ENCODE assay signal across 8 mouse cellular contexts in the genomic region with DNA sequence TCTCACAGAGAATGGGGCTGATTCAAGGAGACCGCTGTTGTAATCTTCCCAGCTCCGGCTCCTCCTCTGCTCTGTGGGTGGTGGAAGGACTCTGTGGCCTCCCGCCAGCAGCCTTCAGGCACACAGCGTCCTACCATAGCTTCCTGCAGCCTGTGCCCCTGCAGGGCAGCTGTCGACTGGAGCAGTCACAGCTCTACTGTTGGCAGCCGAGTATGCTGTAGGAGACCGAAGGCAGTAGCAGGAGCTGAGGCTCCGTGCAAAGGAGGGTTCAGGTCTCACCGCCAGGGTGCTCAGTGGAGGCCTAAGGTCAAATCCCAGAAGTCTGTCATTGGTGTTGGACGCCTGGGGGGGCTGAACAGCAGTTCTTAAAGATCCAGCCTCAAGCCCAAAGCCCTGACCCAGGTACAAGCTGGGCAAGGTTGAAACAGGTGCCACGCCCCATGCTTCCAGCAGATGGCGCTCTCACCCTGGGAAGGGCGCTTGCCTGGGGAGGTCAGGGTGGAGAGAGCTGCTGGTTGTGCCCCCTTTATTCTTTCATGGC.
DNase-seq lines count a peak whose midpoint lies in the region; ATAC-seq and TF ChIP-seq lines count a peak whose summit lies in the region.

No protein-coding gene starts in this region.

- peak overlapping the region; percentile 50; the same call in 1 of the 2 replicates for H3K27ac ChIP-seq in cortical plate, adult 2 months (ENCODE audit: insufficient read depth, low read length)
- peak overlapping the region; percentile 36 for H3K27ac ChIP-seq in intestine, embryonic 15.5 days
- peak overlapping the region; percentile 47; the same call in 1 of the 2 replicates for H3K27ac ChIP-seq in limb, embryonic 12.5 days
- peak overlapping the region; percentile 78 for H3K27ac ChIP-seq in midbrain, embryonic 13.5 days

- DNase-seq in heart, adult 11 months = peak; percentile 97
- DNase-seq in heart, postnatal 25 days (ENCODE audit: low spot score) = no peak
- peak; percentile 75 for DNase-seq in gastrocnemius, postnatal 14 days
- DNase-seq in spleen, adult 12 weeks (ENCODE audit: low spot score) = peak; percentile 75

- H3K36me3 ChIP-seq in intestine, embryonic 15.5 days = no peaks in the 10 kb centered on the region
- no peaks in the 10 kb centered on the region for H3K36me3 ChIP-seq in limb, embryonic 12.5 days
- no peaks in the 10 kb centered on the region for H3K36me3 ChIP-seq in midbrain, embryonic 13.5 days

- peaks cover 16% of the 10 kb centered on the region for H3K4me1 ChIP-seq in cortical plate, adult 2 months (ENCODE audit: control insufficient read depth, insufficient read depth, low read length)
- H3K4me1 ChIP-seq in intestine, embryonic 15.5 days (replicated peaks) = peaks cover 38% of the 10 kb centered on the region
- H3K4me1 ChIP-seq in limb, embryonic 12.5 days (replicated peaks) = peaks cover 81% of the 10 kb centered on the region
- H3K4me1 ChIP-seq in midbrain, embryonic 13.5 days (replicated peaks) = peaks cover 82% of the 10 kb centered on the region

- peak; percentile 86 for TF ChIP-seq CTCF in cortical plate, adult 2 months (IDR thresholded peaks at IDR 0.05; ENCODE audit: extremely low read depth, insufficient read depth, low read length)

- no peaks in the 10 kb centered on the region for H3K27me3 ChIP-seq in intestine, embryonic 15.5 days (replicated peaks)
- H3K27me3 ChIP-seq in limb, embryonic 12.5 days = no peaks in the 10 kb centered on the region
- peaks cover 12% of the 10 kb centered on the region for H3K27me3 ChIP-seq in midbrain, embryonic 13.5 days

- H3K9me3 ChIP-seq in intestine, embryonic 15.5 days = no peaks in the 10 kb centered on the region
- no peaks in the 10 kb centered on the region for H3K9me3 ChIP-seq in limb, embryonic 12.5 days
- H3K9me3 ChIP-seq in midbrain, embryonic 13.5 days = no peaks in the 10 kb centered on the region

- H3K4me2 ChIP-seq in intestine, embryonic 15.5 days (replicated peaks) = peak overlapping the region; percentile 31
- 0 out of 2 replicates have a peak overlapping the region, but pooled peaks have one; percentile 9 for H3K4me2 ChIP-seq in limb, embryonic 12.5 days
- peak overlapping the region; percentile 23; the same call in 1 of the 2 replicates for H3K4me2 ChIP-seq in midbrain, embryonic 13.5 days (replicated peaks)

- no peak overlapping the region for H3K9ac ChIP-seq in intestine, embryonic 15.5 days
- 0 out of 2 replicates have a peak overlapping the region, but pooled peaks have one; percentile 9 for H3K9ac ChIP-seq in limb, embryonic 12.5 days (replicated peaks)
- H3K9ac ChIP-seq in midbrain, embryonic 13.5 days (replicated peaks) = no peak overlapping the region

- ATAC-seq in intestine, embryonic 15.5 days = peak; percentile 74
- no peak for ATAC-seq in limb, embryonic 12.5 days (ENCODE audit: insufficient number of reproducible peaks, insufficient read depth, low FRiP score, low TSS enrichment, low read depth)
- ATAC-seq in midbrain, embryonic 13.5 days = peak; percentile 55

- H3K4me3 ChIP-seq in cortical plate, adult 2 months (ENCODE audit: insufficient read depth, low read length) = no peak overlapping the region
- no peak overlapping the region for H3K4me3 ChIP-seq in intestine, embryonic 15.5 days (replicated peaks)
- no peak overlapping the region for H3K4me3 ChIP-seq in limb, embryonic 12.5 days (replicated peaks)
- H3K4me3 ChIP-seq in midbrain, embryonic 13.5 days (replicated peaks) = no peak overlapping the region

- WGBS in intestine, embryonic 15.5 days = 11% methylated on average over 13 of the region's 13 CpGs
- 12% methylated on average over 13 of the region's 13 CpGs for WGBS in limb, embryonic 12.5 days
- 4% methylated on average over 13 of the region's 13 CpGs for WGBS in midbrain, embryonic 13.5 days

- 0 out of 2 replicates have a peak, but pooled peaks have one; percentile 18 for TF ChIP-seq POLR2A in cortical plate, adult 2 months (IDR thresholded peaks at IDR 0.05; ENCODE audit: extremely low read depth, insufficient read depth, low read length)

- intact Hi-C loops in heart, postnatal 25 days (cut with DNase I) = no loop called here
- intact Hi-C loops in gastrocnemius, postnatal 14 days (cut with DNase I; ENCODE audit: low total_unique reads) = no loop called here
